Mouse (Mus musculus) cortical plate, adult 2 months (tissue): ENCODE measurements around the gene Chd3.

Experiments used
- CTCF ChIP-seq: fragments of 200-500 bp; IDR thresholded peaks from 2 replicates; pipeline ENCODE4 v1.5.1; 2011; ENCODE audit warnings: mild to moderate bottlenecking, control low read depth, low read length; ENCODE audit not compliant: insufficient read depth; ENCODE audit errors: extremely low read depth
- POLR2A ChIP-seq: fragments of 200-500 bp; IDR thresholded peaks from 2 replicates; pipeline ENCODE4 v1.6.1; 2011; ENCODE audit warnings: mild to moderate bottlenecking, low read length, control low read depth; ENCODE audit not compliant: insufficient read depth; ENCODE audit errors: extremely low read depth

DNA sequence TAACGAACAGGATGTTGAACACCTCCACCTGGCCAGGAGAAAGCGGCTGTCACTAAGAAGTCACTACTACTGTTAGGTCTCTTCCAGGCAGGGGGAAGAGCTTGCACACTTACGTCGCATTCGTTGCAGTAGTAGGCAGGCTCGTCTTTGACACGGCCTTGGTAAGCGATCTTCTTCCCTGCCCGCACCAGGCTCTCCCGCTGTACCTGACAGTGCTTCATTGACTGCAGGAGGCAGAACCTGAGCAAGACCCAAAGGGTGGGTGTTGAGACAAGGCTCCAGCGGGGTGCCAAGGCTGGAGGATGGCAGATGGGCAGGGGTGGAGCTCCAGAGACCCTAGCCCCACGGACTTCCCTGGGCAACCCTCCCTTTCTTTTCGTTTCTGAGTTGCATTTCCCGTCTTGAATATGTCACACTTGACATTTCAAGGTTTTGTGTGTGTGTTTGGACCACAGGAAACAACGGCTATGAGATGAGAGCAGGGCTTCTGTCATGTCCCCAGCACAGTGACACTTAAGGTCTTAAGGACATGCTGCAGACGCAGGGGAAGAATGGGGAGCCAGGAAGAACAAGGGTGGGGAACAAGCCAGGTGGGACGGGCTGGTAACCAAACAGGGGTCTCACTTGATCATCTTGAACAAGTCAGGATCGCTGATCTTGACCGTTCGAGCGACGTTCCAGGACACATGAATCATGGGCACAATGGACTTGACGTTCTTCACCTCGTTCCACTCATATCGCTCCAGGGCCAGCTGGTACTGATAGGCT is 31.1 kb upstream of the Chd3 start:
- TF ChIP-seq POLR2A (no peak), CTCF (no peak)
